Mouse (Mus musculus) cortical plate, adult 2 months (tissue): ENCODE results near the gene Dcst1. TPM values are rescaled to one million over a fixed set of nuclear protein-coding genes. Genes with fewer than 3 reads are reported as not detected.

Experiments
- H3K27ac ChIP-seq: fragments of 200-500 bp; 2 replicates; pipeline ENCODE4 v1.5.1; 2012; ENCODE audit warnings: low read length, control low read depth, inconsistent platforms; ENCODE audit not compliant: insufficient read depth
- H3K4me1 ChIP-seq: fragments of 200-500 bp; 2 replicates; pipeline ENCODE4 v1.6.1; 2011; ENCODE audit warnings: low read length; ENCODE audit not compliant: control insufficient read depth, insufficient read depth
- H3K4me3 ChIP-seq: fragments of 200-500 bp; 2 replicates; pipeline ENCODE4 v1.5.1; 2011; ENCODE audit warnings: mild to moderate bottlenecking, low read length, control low read depth; ENCODE audit not compliant: insufficient read depth
- CTCF ChIP-seq: fragments of 200-500 bp; IDR thresholded peaks from 2 replicates; pipeline ENCODE4 v1.5.1; 2011; ENCODE audit warnings: mild to moderate bottlenecking, control low read depth, low read length; ENCODE audit not compliant: insufficient read depth; ENCODE audit errors: extremely low read depth
- POLR2A ChIP-seq: fragments of 200-500 bp; IDR thresholded peaks from 2 replicates; pipeline ENCODE4 v1.6.1; 2011; ENCODE audit warnings: mild to moderate bottlenecking, low read length, control low read depth; ENCODE audit not compliant: insufficient read depth; ENCODE audit errors: extremely low read depth
- polyA plus RNA-seq: library from polyadenylated mRNA; depleted of rRNA; stranded (reverse); fragments of >200 nt; gene quantifications from 2 replicates; pipeline ENCODE4 v1.2.3, GENCODE M21; 2012

Gene Dcst1
- polyA plus RNA-seq, 1 experiment = not detected

DNA sequence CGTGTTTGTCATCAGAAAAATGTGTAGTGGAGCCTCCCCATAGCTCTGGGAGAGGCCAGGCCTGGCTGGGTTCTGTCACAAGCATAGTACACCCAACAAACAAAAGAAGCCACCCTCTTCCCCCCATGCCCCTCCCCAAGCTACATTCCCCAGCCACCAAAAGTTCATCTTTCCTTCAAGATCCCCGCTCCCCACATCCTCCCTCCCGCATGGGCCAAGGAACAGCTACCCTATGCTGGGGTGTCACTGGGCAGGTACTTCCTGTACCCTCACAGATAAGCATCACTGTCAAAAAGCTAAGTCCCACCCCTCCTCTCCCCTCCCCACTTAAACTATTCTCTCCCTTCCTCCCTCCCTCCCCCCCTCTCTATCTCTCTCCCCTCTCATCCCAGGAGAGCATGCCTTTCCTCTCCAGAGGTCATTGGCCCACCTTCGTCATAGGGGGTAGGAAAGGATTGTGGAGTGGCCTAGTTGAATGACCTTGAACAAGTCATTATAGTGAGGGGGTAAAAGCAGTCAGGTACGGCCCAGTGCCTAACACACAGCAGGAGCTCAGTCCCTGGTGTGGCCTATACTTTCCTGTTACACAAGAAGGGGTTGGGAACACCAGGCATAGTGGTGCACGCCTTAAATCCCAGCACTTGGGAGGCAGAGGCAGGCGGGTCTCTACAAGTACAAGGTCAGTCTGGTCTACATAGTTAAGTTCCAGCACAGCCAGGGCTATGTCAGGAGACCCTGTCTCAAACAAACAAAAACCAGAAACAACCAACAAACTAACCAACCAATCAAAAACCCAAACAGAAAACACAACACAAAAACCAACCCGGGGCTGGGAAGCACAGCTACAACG lies 17.2 kb upstream of the Dcst1 start:
- H3K4me1 ChIP-seq = peaks cover 2% of the 10 kb centered on the region; the same call in 1 of the 2 replicates
- no peak overlapping the region for H3K27ac ChIP-seq
- no peak overlapping the region for H3K4me3 ChIP-seq
- TF ChIP-seq CTCF (no peak), POLR2A (no peak)

GRCm38 (mm10) chr3:89381233-89381632 lies 16.2 kb upstream of the Dcst1 start:
- Histone ChIP-seq H3K27ac (no peak overlapping the region), H3K4me3 (no peak overlapping the region), H3K4me1 (peaks cover 2% of the 10 kb centered on the region; the same call in 1 of the 2 replicates)
- TF ChIP-seq CTCF = no peak
- TF ChIP-seq POLR2A = no peak

DNA sequence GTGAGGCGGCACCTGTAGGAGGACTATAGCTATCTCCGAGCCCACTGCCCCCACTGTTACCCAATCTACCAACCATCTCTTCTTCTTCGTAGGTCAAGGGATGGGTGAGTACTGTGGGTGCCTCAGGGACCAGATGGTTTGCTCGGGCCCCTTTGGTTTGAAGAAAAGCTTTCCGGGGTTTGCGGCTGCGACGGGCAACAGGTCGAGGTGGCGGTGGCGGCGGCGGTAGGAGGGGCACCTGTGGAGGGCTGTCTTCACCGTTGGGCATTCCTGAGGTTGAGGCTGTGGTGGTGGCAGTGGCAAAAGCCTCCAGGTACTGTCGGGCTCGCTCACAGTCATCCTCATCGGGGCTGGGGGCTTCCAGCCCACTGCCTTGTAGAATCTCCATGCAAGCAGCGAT lies 15.7 kb upstream of the Dcst1 start:
- no peak overlapping the region for H3K4me3 ChIP-seq
- H3K27ac ChIP-seq = no peak overlapping the region
- TF ChIP-seq POLR2A (no peak), CTCF (no peak)
- peaks cover 2% of the 10 kb centered on the region; the same call in 1 of the 2 replicates for H3K4me1 ChIP-seq

DNA sequence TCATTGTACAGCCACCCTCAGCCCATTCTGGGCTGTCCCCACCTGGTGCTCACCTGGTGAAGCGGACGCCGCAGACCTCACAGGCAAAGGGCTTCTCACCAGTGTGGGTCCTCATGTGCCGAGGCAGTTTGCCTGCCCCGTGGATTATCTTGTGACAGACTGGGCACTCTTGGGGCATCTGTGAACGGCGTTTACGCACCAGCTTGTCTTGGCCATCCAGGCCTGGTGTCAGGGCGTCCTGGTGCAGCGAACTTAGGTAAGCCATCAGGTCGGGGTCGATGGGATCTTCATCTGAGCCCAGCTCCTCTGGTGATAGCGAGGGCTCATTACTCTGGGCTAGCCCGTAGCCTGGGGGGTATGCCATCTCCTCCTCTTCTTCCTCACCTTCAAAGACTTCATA lies 15.2 kb upstream of the Dcst1 start:
- TF ChIP-seq POLR2A = no peak
- TF ChIP-seq CTCF = no peak
- Histone ChIP-seq H3K27ac (no peak overlapping the region), H3K4me3 (no peak overlapping the region), H3K4me1 (peaks cover 2% of the 10 kb centered on the region; the same call in 1 of the 2 replicates)

GRCm38 (mm10) chr3:89379388-89380131 lies 14.5 kb upstream of the Dcst1 start:
- TF ChIP-seq CTCF (no peak), POLR2A (no peak)
- H3K4me1 ChIP-seq = peaks cover 2% of the 10 kb centered on the region; the same call in 1 of the 2 replicates
- no peak overlapping the region for H3K27ac ChIP-seq
- no peak overlapping the region for H3K4me3 ChIP-seq

GRCm38 (mm10) chr3:89378394-89379067 lies 13.5 kb upstream of the Dcst1 start:
- TF ChIP-seq POLR2A (no peak), CTCF (peak; percentile 74)
- Histone ChIP-seq H3K27ac (peak overlapping the region; percentile 68), H3K4me1 (peaks cover 2% of the 10 kb centered on the region; the same call in 1 of the 2 replicates), H3K4me3 (peak overlapping the region; percentile 47)

- Histone ChIP-seq H3K27ac (no peak overlapping the region), H3K4me3 (peak overlapping the region; percentile 47; the same call in 1 of the 2 replicates), H3K4me1 (peaks cover 2% of the 10 kb centered on the region; the same call in 1 of the 2 replicates)
- TF ChIP-seq POLR2A = no peak
- TF ChIP-seq CTCF = no peak
Measured at GRCm38 (mm10) chr3:89377831-89378230, 12.8 kb upstream of the Dcst1 start.

GRCm38 (mm10) chr3:89373581-89374231 lies 8.7 kb upstream of the Dcst1 start:
- no peak overlapping the region for H3K4me3 ChIP-seq
- TF ChIP-seq CTCF (no peak), POLR2A (no peak)
- no peak overlapping the region for H3K27ac ChIP-seq
- peaks cover 2% of the 10 kb centered on the region; the same call in 1 of the 2 replicates for H3K4me1 ChIP-seq

GRCm38 (mm10) chr3:89367338-89367737 lies 2.3 kb upstream of the Dcst1 start:
- TF ChIP-seq POLR2A (no peak), CTCF (no peak)

More at GRCm38 (mm10) chr3:89367338-89367737, 2.3 kb upstream of the Dcst1 start:
- Histone ChIP-seq H3K27ac (no peak overlapping the region), H3K4me1 (no peaks in the 10 kb centered on the region), H3K4me3 (no peak overlapping the region)
